Mouse (Mus musculus): Measurements from ENCODE around the gene Igtp.

GRCm38 (mm10) chr11:58216823-58217222, 17.5 kb downstream of the Igtp start:
- no peak for TF ChIP-seq CTCF (IDR thresholded peaks at IDR 0.05; ENCODE audit: borderline replicate concordance, extremely low read depth, insufficient read depth, insufficient read length)
- TF ChIP-seq POLR2A (IDR thresholded peaks at IDR 0.05; ENCODE audit: borderline replicate concordance, extremely low read depth, insufficient read depth, insufficient read length, poor library complexity, severe bottlenecking), result no peak
